Mouse (Mus musculus) retina, embryonic 14.5 days (tissue): ENCODE measurements around the gene Tesmin.
A peak's percentile ranks its signal among the peaks of the same experiment; 100 is the strongest.

Experiments used
- DNase-seq: peaks from one replicate; pipeline ENCODE4 v3.0.0-alpha.2; 2015; ENCODE audit warnings: low spot score

Tesmin gene

DNA sequence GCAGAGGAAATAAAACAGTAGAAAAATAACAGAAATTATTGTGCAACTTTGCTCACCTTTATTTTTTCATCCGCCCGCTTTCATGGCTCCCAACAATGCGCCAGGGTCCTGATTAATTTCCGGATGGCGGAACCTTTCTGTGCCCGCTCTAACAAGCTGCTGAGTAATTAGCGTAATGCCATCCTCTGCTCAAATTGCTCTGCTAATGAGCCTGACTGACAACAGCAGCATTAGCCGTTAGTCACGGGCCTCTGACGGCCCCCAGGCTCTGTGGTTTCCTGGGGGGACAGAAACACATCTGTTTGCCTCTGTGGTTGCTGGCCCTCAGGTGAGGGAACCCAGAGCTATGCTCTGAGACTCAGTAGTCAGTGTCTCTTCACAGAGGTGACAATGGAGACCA, 52.4 kb downstream of the Tesmin start:
- peak; percentile 78 for DNase-seq

DNA sequence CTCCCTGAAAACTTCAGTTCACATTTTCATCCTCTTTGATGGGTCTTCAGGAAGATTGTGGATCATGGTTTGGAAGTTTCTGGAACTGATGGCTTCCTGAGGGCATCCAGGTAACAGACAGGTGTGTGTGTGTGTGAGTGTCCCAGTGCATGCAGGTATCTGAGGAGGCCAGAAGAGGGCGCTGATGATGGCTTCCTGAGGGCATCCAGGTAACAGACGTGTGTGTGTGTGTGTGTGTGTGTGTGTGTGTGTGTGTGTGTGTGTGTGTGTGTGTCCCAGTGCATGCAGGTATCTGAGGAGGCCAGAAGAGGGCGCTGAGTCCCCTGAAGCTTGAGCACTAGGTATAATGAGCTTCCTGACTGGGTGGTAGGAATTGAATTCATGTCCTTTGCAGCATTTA, 58.7 kb downstream of the Tesmin start:
- DNase-seq, result no peak

DNA sequence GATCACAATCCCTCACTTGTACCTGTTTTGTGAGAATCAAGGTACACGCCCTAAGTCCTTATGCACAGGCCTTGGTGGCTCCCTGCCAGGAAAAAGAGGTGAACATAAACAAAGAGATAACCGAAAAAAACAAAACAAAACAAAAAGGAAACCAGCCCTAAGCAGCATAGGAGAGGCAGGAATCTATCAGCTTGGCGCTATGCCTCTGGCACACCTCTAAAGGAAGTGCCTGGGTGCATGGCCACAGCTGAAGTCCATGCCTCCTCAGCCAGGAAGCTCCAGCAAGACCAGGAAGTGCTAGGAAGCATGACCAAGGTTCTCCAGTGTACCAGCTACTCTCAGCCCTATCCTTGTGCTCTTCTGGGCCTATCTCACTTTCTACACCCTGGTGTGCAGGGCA, 60.6 kb downstream of the Tesmin start:
- DNase-seq, result no peak

DNA sequence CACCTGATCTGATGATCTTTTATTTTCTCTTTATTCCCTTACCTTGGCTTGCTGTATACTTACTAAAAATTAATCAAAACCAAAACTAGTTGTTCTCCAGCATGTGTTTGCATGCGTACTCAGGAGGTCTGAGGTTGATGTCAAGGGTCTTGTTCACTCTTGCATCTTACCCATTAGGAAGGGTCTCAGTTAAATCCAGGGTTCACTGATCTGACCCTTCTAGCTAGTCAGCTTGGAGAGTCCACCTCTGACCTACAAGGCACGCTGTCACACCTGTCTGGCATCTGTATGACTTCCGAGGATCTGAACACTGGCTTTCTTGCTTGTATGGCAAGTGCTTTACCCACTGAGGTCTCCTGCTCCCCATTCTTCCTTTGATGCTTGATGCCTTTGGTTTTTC, 62.1 kb downstream of the Tesmin start:
- DNase-seq, result no peak

DNA sequence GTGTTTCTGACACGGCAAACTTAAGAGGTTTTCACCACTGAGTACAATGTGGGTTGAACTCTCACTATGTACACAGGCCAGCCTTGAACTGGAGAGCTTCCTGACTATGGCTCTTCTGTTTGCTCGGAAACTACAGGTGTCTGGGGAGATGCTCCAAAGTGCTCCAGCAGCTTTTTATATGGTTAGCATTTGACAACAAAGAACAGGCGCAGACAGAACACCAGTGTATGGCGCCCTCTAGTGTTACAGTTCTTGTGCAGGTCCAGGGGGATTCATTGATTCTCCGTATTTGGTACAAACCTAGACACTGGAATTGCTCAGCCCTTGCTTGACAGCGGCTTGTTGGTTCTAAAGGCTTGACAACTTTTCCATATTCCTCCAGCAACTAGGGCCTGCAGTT, 62.5 kb downstream of the Tesmin start:
- peak; percentile 95 for DNase-seq

DNA sequence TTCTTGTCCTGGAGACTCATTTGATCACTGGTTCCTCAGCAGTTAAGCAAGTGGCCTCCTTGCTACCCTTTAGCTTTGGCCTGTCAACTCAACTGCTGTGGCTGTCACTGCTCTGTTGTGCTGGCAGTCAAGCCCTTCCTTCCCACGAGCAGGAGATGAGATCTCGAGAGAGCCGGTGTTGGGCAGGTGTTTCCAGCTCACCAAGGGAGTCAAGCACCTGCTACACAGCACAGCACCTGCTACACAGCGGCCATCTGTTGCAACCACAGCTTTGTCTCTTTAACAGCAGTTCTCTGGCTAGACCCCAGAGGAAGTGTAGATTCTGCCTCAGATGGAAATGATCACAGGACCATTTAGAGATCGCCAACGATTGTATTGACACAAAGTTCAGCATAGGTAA, 63.0 kb downstream of the Tesmin start:
- DNase-seq, result peak; percentile 41
